Mouse (Mus musculus) lung, embryonic 14.5 days (tissue): Measurements from ENCODE around the gene Rasgef1a. TPM values are rescaled to one million over a fixed set of nuclear protein-coding genes. Genes with fewer than 3 reads are reported as not detected.

Experiments
- ATAC-seq: fragments of 200-750 bp; cut with Nextera tagmentation; 2 replicates; pipeline ENCODE4 v1.8.0; 2017; ENCODE audit warnings: mild to moderate bottlenecking, moderate TSS enrichment, moderate library complexity; ENCODE audit not compliant: insufficient read depth
- DNase-seq: peaks from one replicate; pipeline ENCODE4 v3.0.0-alpha.2; 2015
- H3K27ac ChIP-seq: fragments of 300-500 bp; sonication (generic); 2 replicates; pipeline ENCODE4 v1.5.1; 2014; ENCODE audit warnings: low read depth, mild to moderate bottlenecking, moderate library complexity
- H3K27me3 ChIP-seq: fragments of 300-500 bp; sonication (generic); 2 replicates; pipeline ENCODE4 v1.6.1; 2014; ENCODE audit warnings: low read length, control low read depth; ENCODE audit not compliant: insufficient read depth
- H3K36me3 ChIP-seq: fragments of 300-500 bp; sonication (generic); 2 replicates; pipeline ENCODE4 v1.6.1; 2014; ENCODE audit warnings: control low read depth; ENCODE audit not compliant: insufficient read depth
- H3K4me1 ChIP-seq: fragments of 300-500 bp; sonication (generic); 2 replicates; pipeline ENCODE4 v1.6.1; 2014; ENCODE audit warnings: antibody characterized with exemption, control low read depth; ENCODE audit not compliant: insufficient read depth
- H3K4me2 ChIP-seq: fragments of 300-500 bp; sonication (generic); 2 replicates; pipeline ENCODE4 v1.6.1; 2014; ENCODE audit warnings: mild to moderate bottlenecking
- H3K4me3 ChIP-seq: fragments of 300-500 bp; sonication (generic); 2 replicates; pipeline ENCODE4 v1.5.1; 2014; ENCODE audit warnings: low read depth, low read length
- H3K9ac ChIP-seq: fragments of 300-500 bp; sonication (generic); 2 replicates; pipeline ENCODE4 v1.6.1; 2014
- H3K9me3 ChIP-seq: fragments of 300-500 bp; sonication (generic); 2 replicates; pipeline ENCODE4 v1.6.1; 2016; ENCODE audit warnings: low read depth, low read length, control low read depth
- CTCF ChIP-seq: IDR thresholded peaks from 2 replicates; pipeline ENCODE4 v1.5.1; 2016; ENCODE audit warnings: antibody characterized with exemption, low read depth
- WGBS: fragments of 180-500 bp; shearing (Covaris S2); extraction: QIAGEN DNeasy Blood & Tissue Kit; methylation state at CpG from one replicate; pipeline ENCODE4 v1.1.7; 2014; 5-methylcytosine and 5-hydroxymethylcytosine counted together
- microRNA-seq: library from miRNA; unstranded; fragments of <30 nt; microRNA quantifications from one replicate; pipeline ENCODE4, GENCODE M21; 2016; ENCODE audit warnings: borderline number of aligned reads
- polyA plus RNA-seq: library from polyadenylated mRNA; unstranded; fragments of >200 nt; fragmentation: Nextera tagmentation; extraction: Ambion mirVana; gene quantifications from 2 replicates; pipeline ENCODE4 v1.2.1, GENCODE M21; 2014

Rasgef1a gene
- polyA plus RNA-seq, 1 experiment from 2014 or later = 1.1 TPM

DNA sequence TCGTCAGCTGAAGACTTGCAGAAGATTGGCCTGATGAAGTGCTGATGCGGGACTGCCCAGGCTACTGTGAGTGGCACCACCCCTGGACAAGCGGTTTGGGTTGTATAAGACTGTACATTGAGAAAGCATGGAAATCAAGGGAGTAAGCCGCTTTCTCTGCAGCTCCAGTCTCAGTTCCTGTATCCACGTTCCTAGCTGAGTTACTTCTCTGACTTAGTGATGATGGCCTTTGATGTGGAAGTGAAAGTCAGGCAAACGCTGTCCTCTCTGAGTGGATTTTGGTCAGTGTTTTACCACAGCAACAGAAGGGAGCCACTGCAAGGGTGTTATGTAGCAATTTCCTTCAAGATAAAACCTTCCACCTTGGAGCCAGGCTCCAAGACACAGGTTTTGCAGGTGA is 129.7 kb downstream of the Rasgef1a start:
- Histone ChIP-seq H3K9ac (no peak overlapping the region), H3K4me2 (no peak overlapping the region), H3K27ac (no peak overlapping the region), H3K4me3 (no peak overlapping the region), H3K4me1 (peaks cover 3% of the 10 kb centered on the region; the same call in 1 of the 2 replicates), H3K27me3 (no peaks in the 10 kb centered on the region), H3K9me3 (0 out of 2 replicates have a peak, but pooled peaks cover 5% of the 10 kb centered on the region), H3K36me3 (no peaks in the 10 kb centered on the region)
- ATAC-seq = no peak
- WGBS = 74% methylated on average over 6 of the region's 6 CpGs
- no peak for TF ChIP-seq CTCF
- DNase-seq = no peak

Small RNAs within 50 kb of the gene (microRNA-seq; reads per million reads assigned to microRNA genes)
- not detected for gene Mir7044

Other genes with a start within 250 kb of the Rasgef1a start
- 151 and 160 TPM in 2 replicates for gene Zfp637, start 170.3 kb upstream of the Rasgef1a start, polyA plus RNA-seq
- gene Zfp239, start 149.3 kb upstream of the Rasgef1a start, polyA plus RNA-seq = 9.3 and 12.3 TPM in 2 replicates
- 803 and 809 TPM in 2 replicates for gene Hnrnpf, start 111.1 kb upstream of the Rasgef1a start, polyA plus RNA-seq
- gene Fxyd4, start 73.7 kb upstream of the Rasgef1a start, polyA plus RNA-seq = 3.6 and 3.9 TPM in 2 replicates
- gene Csgalnact2, start 127.7 kb downstream of the Rasgef1a start, polyA plus RNA-seq = 20.0 and 25.2 TPM in 2 replicates
- 3.8 TPM in 2 replicates for gene Ret, start 186.3 kb downstream of the Rasgef1a start, polyA plus RNA-seq